In the genomic region with DNA sequence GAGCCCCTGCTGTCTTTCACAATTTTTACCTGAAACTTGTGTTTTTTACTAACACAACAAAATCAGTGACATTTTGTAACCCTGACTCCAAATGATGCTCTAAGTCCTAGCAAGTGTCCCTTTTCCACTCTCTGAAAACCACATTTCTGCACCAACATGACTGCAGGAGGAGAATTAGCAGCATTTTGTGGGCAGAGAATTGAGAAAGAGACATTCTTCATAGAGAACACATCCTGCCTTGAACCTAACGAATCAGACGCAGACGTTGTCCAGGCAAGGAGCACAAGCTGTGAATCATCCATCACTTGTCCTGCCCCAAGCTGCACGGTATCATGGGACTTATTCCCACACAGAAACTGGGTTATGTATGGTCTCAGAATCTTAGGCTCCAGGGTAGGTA, we compare ENCODE assay signal across 19 mouse cellular contexts. TPM values are rescaled to one million over a fixed set of nuclear protein-coding genes. Genes with fewer than 3 reads are reported as not detected.
"Had no signal": no experiment of that assay in that cellular context is flagged by ENCODE, and none has a peak within 500 bp of the region (broad histone marks: within the 10 kb centered on the region; RNA-seq: fewer than 3 reads in every experiment).

No protein-coding gene starts in this region.

- H3K4me2 ChIP-seq: liver, embryonic 13.5 days; lung, embryonic 14.5 days; midbrain, embryonic 12.5 days; midbrain, embryonic 15.5 days had no signal

- H3K4me3 ChIP-seq: layer of hippocampus, adult 2 months; liver, embryonic 13.5 days; midbrain, embryonic 12.5 days; midbrain, embryonic 15.5 days had no signal

- H3K9me3 ChIP-seq: liver, embryonic 13.5 days; midbrain, embryonic 15.5 days had no signal

- ATAC-seq: lung, postnatal 0 days; midbrain, embryonic 15.5 days had no signal

- H3K27ac ChIP-seq: layer of hippocampus, adult 2 months; liver, embryonic 13.5 days; macrophage; midbrain, embryonic 12.5 days; midbrain, embryonic 15.5 days; stomach, postnatal 0 days had no signal

- H3K36me3 ChIP-seq: liver, embryonic 13.5 days; midbrain, embryonic 12.5 days; midbrain, embryonic 15.5 days had no signal

- H3K4me1 ChIP-seq: liver, embryonic 13.5 days; midbrain, embryonic 12.5 days; midbrain, embryonic 15.5 days had no signal

- DNase-seq: kidney, adult 11 months; kidney, adult 8-10 months; kidney, postnatal 25 days; layer of hippocampus, adult 9-11 months; liver, embryonic 13.5 days; lung, embryonic 14.5 days; thymus, adult 2 months; thymus, postnatal 14 days had no signal

- H3K9ac ChIP-seq: liver, embryonic 13.5 days; lung, embryonic 14.5 days; midbrain, embryonic 12.5 days; midbrain, embryonic 15.5 days had no signal

- H3K27me3 ChIP-seq: liver, embryonic 13.5 days; midbrain, embryonic 12.5 days; midbrain, embryonic 15.5 days had no signal

RNA-seq across cellular contexts. Expression of a gene that starts 38.7 kb away (rescaled TPM):
- total RNA-seq: layer of hippocampus, adult 2 months; layer of hippocampus, postnatal 25 days; left cerebral cortex, adult 18-20 months; left cerebral cortex, postnatal 10 days; left cerebral cortex, postnatal 36 days; monocyte, adult 5-6 weeks had no signal
- polyA plus RNA-seq: macrophage had no signal
